Mouse (Mus musculus) neural tube, embryonic 11.5 days (tissue): ENCODE data around the gene Artn. TPM values are rescaled to one million over a fixed set of nuclear protein-coding genes. Genes with fewer than 3 reads are reported as not detected.

Experiments used
- ATAC-seq: fragments of 200-750 bp; cut with Nextera tagmentation; 2 replicates; pipeline ENCODE4 v1.8.0; 2017; ENCODE audit warnings: moderate number of reproducible peaks, mild to moderate bottlenecking, moderate TSS enrichment, moderate library complexity; ENCODE audit not compliant: insufficient read depth, low FRiP score, low TSS enrichment
- DNase-seq: peaks from one replicate; pipeline ENCODE4 v3.0.0-alpha.2; 2015; ENCODE audit warnings: low spot score
- H3K27ac ChIP-seq: fragments of 300-500 bp; sonication (generic); 2 replicates; pipeline ENCODE4 v1.5.1; 2014; ENCODE audit warnings: low read depth, mild to moderate bottlenecking, low read length
- H3K27me3 ChIP-seq: fragments of 300-500 bp; sonication (generic); 2 replicates; pipeline ENCODE4 v1.6.1; 2014; ENCODE audit warnings: mild to moderate bottlenecking, low read length, mixed read lengths; ENCODE audit not compliant: control insufficient read depth, insufficient read depth
- H3K36me3 ChIP-seq: fragments of 300-500 bp; sonication (generic); 2 replicates; pipeline ENCODE4 v1.6.1; 2014; ENCODE audit warnings: mild to moderate bottlenecking, low read length, moderate library complexity, mixed read lengths; ENCODE audit not compliant: control insufficient read depth, insufficient read depth
- H3K4me1 ChIP-seq: fragments of 300-500 bp; sonication (generic); 2 replicates; pipeline ENCODE4 v1.6.1; 2014; ENCODE audit warnings: low read length, mixed read lengths; ENCODE audit not compliant: control insufficient read depth, insufficient read depth
- H3K4me2 ChIP-seq: fragments of 300-500 bp; sonication (generic); 2 replicates; pipeline ENCODE4 v1.6.1; 2014; ENCODE audit warnings: low read depth, mild to moderate bottlenecking, moderate library complexity
- H3K4me3 ChIP-seq: fragments of 300-500 bp; sonication (generic); 2 replicates; pipeline ENCODE4 v1.5.1; 2014; ENCODE audit warnings: low read depth, low read length
- H3K9ac ChIP-seq: fragments of 300-500 bp; sonication (generic); 2 replicates; pipeline ENCODE4 v1.6.1; 2014; ENCODE audit warnings: mild to moderate bottlenecking, low read length
- H3K9me3 ChIP-seq: fragments of 300-500 bp; sonication (generic); 2 replicates; pipeline ENCODE4 v1.6.1; 2016; ENCODE audit warnings: low read length; ENCODE audit not compliant: control insufficient read depth
- WGBS: fragments of 180-500 bp; shearing (Covaris S2); extraction: QIAGEN DNeasy Blood & Tissue Kit; methylation state at CpG from one replicate; pipeline ENCODE4 v1.1.7; 2014; 5-methylcytosine and 5-hydroxymethylcytosine counted together
- polyA plus RNA-seq: library from polyadenylated mRNA; unstranded; fragments of >200 nt; fragmentation: Nextera tagmentation; extraction: Ambion mirVana; gene quantifications from 2 replicates; pipeline ENCODE4 v1.2.1, GENCODE M21; 2014

The Artn gene
- polyA plus RNA-seq: 1.5 and 1.7 TPM in 2 replicates

GRCm38 (mm10) chr4:117929391-117929881 is at the start of gene Artn:
Gene Artn, minus strand, starts transcription at chr4:117929763.
- DNase-seq: peak; percentile 44
- Histone ChIP-seq H3K36me3 (no peaks in the 10 kb centered on the region), H3K27ac (no peak within 1 kb of the TSS)

GRCm38 (mm10) chr4:117979181-117979580 is 49.6 kb upstream of the Artn start:
- ATAC-seq (no peak), DNase-seq (no peak)
- H3K4me2 ChIP-seq: no peak overlapping the region
- no peaks in the 10 kb centered on the region for H3K27me3 ChIP-seq
- H3K36me3 ChIP-seq: no peaks in the 10 kb centered on the region
- 91% methylated on average over 4 of the region's 4 CpGs for WGBS
- H3K4me3 ChIP-seq: no peak overlapping the region
- no peaks in the 10 kb centered on the region for H3K4me1 ChIP-seq
- no peak overlapping the region for H3K27ac ChIP-seq
- H3K9ac ChIP-seq: no peak overlapping the region
- H3K9me3 ChIP-seq: no peaks in the 10 kb centered on the region

More at GRCm38 (mm10) chr4:117929391-117929881, at the start of gene Artn:
- 1% methylated on average over 27 of the region's 33 CpGs for WGBS
- no peak; the same call in 1 of the 2 replicates for ATAC-seq
- H3K4me3 ChIP-seq: peak within 1 kb of the TSS; percentile 31
- H3K9me3 ChIP-seq: no peaks in the 10 kb centered on the region
- peak within 1 kb of the TSS; percentile 74 for H3K4me2 ChIP-seq
- peak within 1 kb of the TSS; percentile 39 for H3K9ac ChIP-seq
- H3K27me3 ChIP-seq: peaks cover 46% of the 10 kb centered on the region
- peaks cover 15% of the 10 kb centered on the region; the same call in 1 of the 2 replicates for H3K4me1 ChIP-seq

- ATAC-seq (no peak), DNase-seq (no peak)
- H3K9me3 ChIP-seq: no peaks in the 10 kb centered on the region
- 89% methylated on average over 9 of the region's 9 CpGs for WGBS
- H3K27me3 ChIP-seq: no peaks in the 10 kb centered on the region
- H3K9ac ChIP-seq: no peak overlapping the region
- H3K4me2 ChIP-seq: no peak overlapping the region
- no peaks in the 10 kb centered on the region for H3K36me3 ChIP-seq
- H3K4me1 ChIP-seq: no peaks in the 10 kb centered on the region
- H3K27ac ChIP-seq: no peak overlapping the region
- H3K4me3 ChIP-seq: no peak overlapping the region
These were observed 48.7 kb upstream of the Artn start for GRCm38 (mm10) chr4:117978282-117978681.

GRCm38 (mm10) chr4:117977841-117978240 is 48.3 kb upstream of the Artn start:
- Histone ChIP-seq H3K27ac (no peak overlapping the region), H3K9ac (no peak overlapping the region), H3K36me3 (no peaks in the 10 kb centered on the region), H3K4me1 (no peaks in the 10 kb centered on the region), H3K4me3 (no peak overlapping the region), H3K9me3 (no peaks in the 10 kb centered on the region), H3K27me3 (no peaks in the 10 kb centered on the region), H3K4me2 (no peak overlapping the region)
- DNase-seq (no peak), ATAC-seq (no peak)
- 83% methylated on average over 11 of the region's 11 CpGs for WGBS

- no peaks in the 10 kb centered on the region for H3K4me1 ChIP-seq
- H3K27ac ChIP-seq: no peak overlapping the region
- H3K9ac ChIP-seq: no peak overlapping the region
- H3K4me2 ChIP-seq: no peak overlapping the region
- 86% methylated on average over 9 of the region's 9 CpGs for WGBS
- no peaks in the 10 kb centered on the region for H3K36me3 ChIP-seq
- ATAC-seq: no peak
- no peak overlapping the region for H3K4me3 ChIP-seq
- H3K9me3 ChIP-seq: no peaks in the 10 kb centered on the region
- DNase-seq: no peak
- H3K27me3 ChIP-seq: no peaks in the 10 kb centered on the region
These were observed 47.8 kb upstream of the Artn start for GRCm38 (mm10) chr4:117977371-117977770.

- H3K9ac ChIP-seq: no peak overlapping the region
- H3K27me3 ChIP-seq: no peaks in the 10 kb centered on the region
- no peak for ATAC-seq
These were observed 46.3 kb upstream of the Artn start for GRCm38 (mm10) chr4:117975820-117976219.

GRCm38 (mm10) chr4:117974719-117975118 is 45.2 kb upstream of the Artn start:
- Histone ChIP-seq H3K36me3 (no peaks in the 10 kb centered on the region), H3K4me2 (no peak overlapping the region), H3K27me3 (no peaks in the 10 kb centered on the region), H3K9me3 (no peaks in the 10 kb centered on the region), H3K9ac (no peak overlapping the region), H3K27ac (no peak overlapping the region), H3K4me3 (no peak overlapping the region), H3K4me1 (no peaks in the 10 kb centered on the region)
- WGBS: 74% methylated on average over 5 of the region's 5 CpGs
- ATAC-seq (no peak), DNase-seq (no peak)

More at GRCm38 (mm10) chr4:117975820-117976219, 46.3 kb upstream of the Artn start:
- Histone ChIP-seq H3K27ac (no peak overlapping the region), H3K9me3 (no peaks in the 10 kb centered on the region), H3K4me1 (no peaks in the 10 kb centered on the region), H3K4me2 (no peak overlapping the region), H3K4me3 (no peak overlapping the region), H3K36me3 (no peaks in the 10 kb centered on the region)
- WGBS: 92% methylated on average over 1 of the region's 1 CpGs
- no peak for DNase-seq

GRCm38 (mm10) chr4:117972999-117973398 is 43.4 kb upstream of the Artn start:
- Histone ChIP-seq H3K4me3 (no peak overlapping the region), H3K27me3 (no peaks in the 10 kb centered on the region), H3K36me3 (no peaks in the 10 kb centered on the region), H3K9me3 (no peaks in the 10 kb centered on the region), H3K4me1 (no peaks in the 10 kb centered on the region), H3K9ac (no peak overlapping the region), H3K27ac (no peak overlapping the region), H3K4me2 (no peak overlapping the region)
- DNase-seq: no peak
- ATAC-seq: no peak
- 63% methylated on average over 10 of the region's 10 CpGs for WGBS

GRCm38 (mm10) chr4:117964346-117965025 is 34.9 kb upstream of the Artn start:
- H3K4me1 ChIP-seq: no peaks in the 10 kb centered on the region
- H3K4me3 ChIP-seq: no peak overlapping the region
- H3K27me3 ChIP-seq: no peaks in the 10 kb centered on the region
- no peak overlapping the region for H3K27ac ChIP-seq
- H3K9me3 ChIP-seq: no peaks in the 10 kb centered on the region
- H3K4me2 ChIP-seq: no peak overlapping the region
- H3K9ac ChIP-seq: no peak overlapping the region
- ATAC-seq (no peak), DNase-seq (no peak)
- 85% methylated on average over 14 of the region's 14 CpGs for WGBS
- peaks cover 2% of the 10 kb centered on the region; the same call in 1 of the 2 replicates for H3K36me3 ChIP-seq
